Mouse (Mus musculus) small intestine, adult 2 months (tissue): ENCODE results near the gene B230217C12Rik. TPM values are rescaled to one million over a fixed set of nuclear protein-coding genes. Genes with fewer than 3 reads are reported as not detected.
"Not testable (repeated sequence)": the region's sequence is repeated elsewhere in the genome, so short reads cannot be mapped to it uniquely, and the experiment has no call there.

Experiments used
- H3K27ac ChIP-seq: fragments of 200-500 bp; 2 replicates; pipeline ENCODE4 v1.5.1; 2012; ENCODE audit warnings: low read depth, low read length, control low read depth, inconsistent platforms; ENCODE audit not compliant: insufficient read depth
- H3K27me3 ChIP-seq: fragments of 200-500 bp; 2 replicates; pipeline ENCODE4 v1.6.1; 2012; ENCODE audit warnings: mild to moderate bottlenecking, moderate library complexity, low read length, inconsistent platforms; ENCODE audit not compliant: control insufficient read depth, insufficient read depth
- H3K36me3 ChIP-seq: fragments of 200-500 bp; 2 replicates; pipeline ENCODE4 v1.6.1; 2012; ENCODE audit warnings: mild to moderate bottlenecking, low read length, control low read depth, inconsistent platforms; ENCODE audit not compliant: control insufficient read depth, insufficient read depth
- H3K4me1 ChIP-seq: fragments of 200-500 bp; 2 replicates; pipeline ENCODE4 v1.6.1; 2012; ENCODE audit warnings: low read length, inconsistent platforms, mixed read lengths; ENCODE audit not compliant: control insufficient read depth, insufficient read depth, insufficient read length
- H3K4me3 ChIP-seq: fragments of 200-500 bp; 2 replicates; pipeline ENCODE4 v1.5.1; 2012; ENCODE audit warnings: low read depth, mild to moderate bottlenecking, control low read depth, inconsistent platforms, low read length, moderate library complexity
- CTCF ChIP-seq: fragments of 200-500 bp; IDR thresholded peaks from 2 replicates; pipeline ENCODE4 v1.5.1; 2012; ENCODE audit warnings: low read depth, mild to moderate bottlenecking, control low read depth, inconsistent platforms, low read length, moderate library complexity, mixed read lengths; ENCODE audit not compliant: insufficient replicate concordance, insufficient read length; ENCODE audit errors: extremely low read depth
- POLR2A ChIP-seq: fragments of 200-500 bp; IDR thresholded peaks from 2 replicates; pipeline ENCODE4 v1.6.1; 2012; ENCODE audit warnings: low read depth, mild to moderate bottlenecking, control low read depth, inconsistent platforms, low read length, moderate library complexity
- WGBS: fragments of 180-500 bp; shearing (Covaris S2); methylation state at CpG from one replicate; pipeline ENCODE4 v1.1.7; 2018; 5-methylcytosine and 5-hydroxymethylcytosine counted together
- polyA plus RNA-seq: library from polyadenylated mRNA; depleted of rRNA; stranded (reverse); fragments of >200 nt; gene quantifications from 2 replicates; pipeline ENCODE4 v1.2.3, GENCODE M21; 2012

The B230217C12Rik gene
- polyA plus RNA-seq, 1 experiment: 0.43 TPM

DNA sequence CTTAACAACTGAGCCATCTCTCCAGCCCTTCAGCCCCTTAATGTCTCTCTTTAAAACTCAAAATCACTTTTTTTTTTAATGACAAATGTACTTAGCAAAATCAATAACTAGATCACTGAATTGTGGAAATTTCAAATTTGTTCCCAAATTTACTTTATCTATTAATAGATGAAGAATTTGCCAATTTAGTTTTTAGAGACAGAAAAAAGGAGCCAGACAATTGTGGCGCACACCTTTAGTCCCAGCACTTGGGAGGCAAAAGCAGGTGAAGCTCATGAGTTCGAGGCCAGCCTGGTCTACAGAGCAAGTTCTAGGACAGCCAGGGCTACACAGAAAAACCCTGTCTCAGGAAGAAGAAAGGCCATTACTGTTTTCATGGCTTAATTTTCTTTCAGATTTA, 11.0 kb downstream of the B230217C12Rik start:
- WGBS: 97% methylated on average over 2 of the region's 2 CpGs
- Histone ChIP-seq H3K27ac (no peak overlapping the region), H3K4me1 (no peaks in the 10 kb centered on the region)

DNA sequence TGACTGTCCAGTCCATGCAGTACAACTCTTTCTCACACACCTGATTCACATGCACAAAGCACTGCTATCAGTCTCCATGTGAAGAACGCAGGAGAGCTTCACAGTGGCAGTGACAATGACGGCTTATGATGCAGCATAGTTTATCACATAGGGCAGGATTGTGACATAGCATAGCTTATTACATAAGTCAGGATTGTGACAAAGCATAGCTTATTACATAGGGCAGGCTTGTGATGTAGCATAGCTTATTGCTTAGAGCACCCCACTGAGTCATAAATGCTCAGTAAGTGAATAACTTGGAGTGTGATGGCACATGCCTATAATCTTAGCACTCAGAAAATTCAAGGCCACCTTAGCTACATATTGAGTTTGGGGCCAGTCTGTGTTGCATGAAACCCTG, 14.9 kb downstream of the B230217C12Rik start:
- TF ChIP-seq CTCF (no peak), POLR2A (no peak)

More for the DNA sequence above, 11.0 kb downstream of the B230217C12Rik start:
- Histone ChIP-seq H3K27me3 (no peaks in the 10 kb centered on the region), H3K36me3 (no peaks in the 10 kb centered on the region), H3K4me3 (no peak overlapping the region)
- TF ChIP-seq POLR2A: no peak
- no peak for TF ChIP-seq CTCF

DNA sequence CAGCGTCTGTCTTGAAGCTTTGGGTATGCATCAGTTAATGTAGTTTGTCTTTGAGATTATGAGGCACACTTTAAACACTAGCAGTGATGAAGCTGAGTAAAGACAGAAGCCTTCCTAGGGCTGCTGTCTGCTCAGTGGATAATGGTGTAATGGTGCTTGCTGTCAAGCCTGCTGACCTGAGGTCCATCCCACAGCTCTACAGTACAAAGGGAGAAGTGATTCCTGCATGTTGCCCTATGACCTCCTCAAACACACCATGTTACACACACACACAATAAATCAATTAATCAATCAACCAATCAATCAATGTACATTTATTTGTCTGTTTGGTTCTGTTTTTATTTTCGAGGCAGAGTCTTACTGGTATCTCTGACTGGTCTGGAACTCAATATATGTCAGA, 21.6 kb downstream of the B230217C12Rik start:
- Histone ChIP-seq H3K4me1 (peaks cover 4% of the 10 kb centered on the region; the same call in 1 of the 2 replicates), H3K36me3 (no peaks in the 10 kb centered on the region), H3K27ac (no peak overlapping the region), H3K27me3 (no peaks in the 10 kb centered on the region), H3K4me3 (no peak overlapping the region)
- 67% methylated on average over 2 of the region's 2 CpGs for WGBS
- no peak for TF ChIP-seq CTCF
- no peak for TF ChIP-seq POLR2A

More for the DNA sequence above, 14.9 kb downstream of the B230217C12Rik start:
- no peak overlapping the region for H3K27ac ChIP-seq
- H3K4me1 ChIP-seq: peaks cover 4% of the 10 kb centered on the region; the same call in 1 of the 2 replicates
- no peaks in the 10 kb centered on the region for H3K36me3 ChIP-seq
- H3K4me3 ChIP-seq: no peak overlapping the region
- H3K27me3 ChIP-seq: no peaks in the 10 kb centered on the region
- 84% methylated on average over 2 of the region's 2 CpGs for WGBS

DNA sequence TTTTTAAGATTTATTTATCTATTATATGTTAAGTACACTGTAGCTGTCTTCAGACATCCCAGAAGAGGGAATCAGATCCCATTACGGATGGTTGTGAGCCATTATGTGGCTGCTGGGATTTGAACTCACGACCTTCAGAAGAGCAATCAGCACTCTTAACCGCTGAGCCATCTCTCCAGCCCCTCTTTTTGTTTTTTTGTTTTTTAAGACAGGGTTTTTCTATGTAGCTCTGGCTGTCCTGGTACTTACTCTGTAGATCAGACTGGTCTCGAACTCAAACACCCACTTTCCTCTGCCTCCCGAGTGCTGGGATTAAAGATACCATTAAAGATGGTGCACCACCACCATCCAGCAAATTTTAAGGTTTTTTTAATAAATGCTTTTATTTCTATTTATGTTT, 24.8 kb downstream of the B230217C12Rik start:
- H3K27me3 ChIP-seq: no peaks in the 10 kb centered on the region
- no peak overlapping the region for H3K4me3 ChIP-seq
- WGBS: 94% methylated on average over 5 of the region's 5 CpGs
- no peak for TF ChIP-seq POLR2A
- no peak for TF ChIP-seq CTCF
- H3K4me1 ChIP-seq: peaks cover 2% of the 10 kb centered on the region; the same call in 1 of the 2 replicates
- H3K36me3 ChIP-seq: no peaks in the 10 kb centered on the region
- H3K27ac ChIP-seq: no peak overlapping the region

DNA sequence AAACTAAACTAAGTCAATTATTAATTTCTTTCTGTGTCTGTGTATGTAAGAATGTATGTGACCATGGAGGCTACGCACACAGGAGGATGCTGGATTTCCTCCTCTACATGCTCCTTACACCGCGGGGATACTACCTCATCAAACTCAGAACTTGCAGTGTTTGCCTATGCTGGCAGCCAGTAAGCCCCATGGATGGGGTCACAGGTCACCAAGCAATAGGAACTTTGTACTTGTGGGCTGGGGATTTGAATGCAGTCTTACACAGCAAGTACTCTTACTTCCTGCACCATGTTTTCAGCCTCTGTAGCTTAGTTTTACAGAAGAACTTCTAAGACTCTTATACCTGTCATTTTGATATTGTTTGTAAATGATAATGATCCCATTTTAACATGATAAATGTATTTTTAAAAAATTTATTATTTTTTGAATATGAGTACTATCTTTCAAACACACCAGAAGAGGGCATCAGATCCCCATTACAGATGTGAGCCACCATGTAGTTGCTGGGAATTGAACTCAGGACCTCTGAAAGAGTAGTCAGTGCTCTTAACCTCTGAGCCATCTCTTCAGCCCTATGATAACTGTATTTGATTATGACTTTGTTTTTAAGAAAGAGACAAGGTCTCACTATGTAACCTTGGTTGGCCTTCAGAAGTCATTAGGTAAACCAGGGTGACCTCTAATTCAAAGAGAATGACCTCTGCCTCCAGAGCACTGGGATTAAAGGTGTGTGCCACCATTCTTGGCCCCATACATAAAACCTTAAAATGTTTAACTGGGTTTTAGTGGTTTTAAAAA, 25.7 kb downstream of the B230217C12Rik start:
- Histone ChIP-seq H3K36me3 (no peaks in the 10 kb centered on the region), H3K4me3 (no peak overlapping the region), H3K4me1 (peaks cover 2% of the 10 kb centered on the region; the same call in 1 of the 2 replicates), H3K27me3 (no peaks in the 10 kb centered on the region), H3K27ac (no peak overlapping the region)
- 44% methylated on average over 3 of the region's 3 CpGs for WGBS
- TF ChIP-seq POLR2A (no peak), CTCF (no peak)

DNA sequence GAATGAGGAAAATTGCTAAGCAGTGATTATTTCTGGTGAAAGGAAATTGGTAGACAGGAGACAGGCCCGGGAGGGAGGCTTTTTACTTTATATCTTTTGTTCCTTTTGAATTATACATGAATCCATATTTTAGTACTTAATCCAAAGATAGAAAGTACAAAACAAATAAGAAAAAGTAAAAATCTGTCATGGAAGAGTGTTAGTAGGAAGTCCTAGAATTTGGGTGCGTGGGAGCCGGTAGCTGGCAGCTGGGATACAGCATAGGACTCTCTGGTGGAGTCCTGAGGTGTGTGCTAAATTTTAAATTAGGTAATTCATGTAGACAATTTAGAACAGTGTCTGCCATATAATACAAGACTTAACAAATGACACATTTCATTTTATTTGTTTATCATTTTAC, 27.0 kb downstream of the B230217C12Rik start:
- Histone ChIP-seq H3K27me3 (no peaks in the 10 kb centered on the region), H3K4me1 (peaks cover 2% of the 10 kb centered on the region; the same call in 1 of the 2 replicates), H3K36me3 (no peaks in the 10 kb centered on the region), H3K27ac (no peak overlapping the region), H3K4me3 (no peak overlapping the region)
- TF ChIP-seq POLR2A (no peak), CTCF (no peak)
- 95% methylated on average over 3 of the region's 3 CpGs for WGBS

DNA sequence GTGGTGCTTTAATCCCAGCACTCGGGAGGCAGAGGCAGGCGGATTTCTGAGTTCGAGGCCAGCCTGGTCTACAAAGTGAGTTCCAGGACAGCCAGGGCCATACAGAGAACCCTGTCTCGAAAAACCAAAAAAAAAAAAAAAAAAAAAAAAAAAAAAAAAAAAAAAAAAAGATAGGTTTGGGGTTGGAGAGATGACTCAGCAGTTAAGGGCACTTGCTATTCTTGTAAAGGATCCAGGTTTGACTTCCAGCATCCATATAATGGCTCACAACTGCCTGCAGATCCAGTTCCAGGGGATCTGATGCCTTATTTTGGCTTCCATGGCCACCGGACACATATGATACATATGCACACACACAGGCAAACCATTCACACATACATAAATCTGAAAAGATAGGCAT, 31.8 kb downstream of the B230217C12Rik start:
- not testable (repeated sequence) for H3K27ac ChIP-seq, H3K36me3 ChIP-seq, H3K4me1 ChIP-seq, H3K4me3 ChIP-seq, H3K27me3 ChIP-seq
- WGBS: 87% methylated on average over 5 of the region's 5 CpGs
